In genomic region chr1:74661448-74662195, GRCm38 (mm10) we compare ENCODE assay signal across 8 mouse cellular contexts. TPM values are rescaled to one million over a fixed set of nuclear protein-coding genes. Genes with fewer than 3 reads are reported as not detected.
A peak's percentile ranks its signal among the peaks of the same experiment; 100 is the strongest.
DNase-seq lines count a peak whose midpoint lies in the region; ATAC-seq and TF ChIP-seq lines count a peak whose summit lies in the region.

Ttll4 (plus strand) TSS chr1:74661745.

- H3K36me3 ChIP-seq in heart, embryonic 12.5 days, result 0 out of 2 replicates have a peak, but pooled peaks cover 1% of the 10 kb centered on the region
- no peaks in the 10 kb centered on the region for H3K36me3 ChIP-seq in kidney, postnatal 0 days (ENCODE audit: insufficient read depth, low read length)
- H3K36me3 ChIP-seq in liver, embryonic 11.5 days (ENCODE audit: control insufficient read depth, insufficient read depth, low read length), result no peaks in the 10 kb centered on the region
- no peaks in the 10 kb centered on the region for H3K36me3 ChIP-seq in stomach, embryonic 14.5 days (ENCODE audit: control insufficient read depth, insufficient read depth, low read length)

- H3K4me1 ChIP-seq in heart, embryonic 12.5 days (replicated peaks), result peaks cover 23% of the 10 kb centered on the region
- H3K4me1 ChIP-seq in kidney, postnatal 0 days (replicated peaks; ENCODE audit: insufficient read depth, low read length), result no peaks in the 10 kb centered on the region
- peaks cover 6% of the 10 kb centered on the region; the same call in 1 of the 2 replicates for H3K4me1 ChIP-seq in liver, embryonic 11.5 days (replicated peaks; ENCODE audit: control insufficient read depth, insufficient read depth, low read length)
- H3K4me1 ChIP-seq in stomach, embryonic 14.5 days (ENCODE audit: control insufficient read depth, insufficient read depth, low read length), result peaks cover 8% of the 10 kb centered on the region; the same call in 1 of the 2 replicates

- peak within 1 kb of the TSS; percentile 92 for H3K9ac ChIP-seq in heart, embryonic 12.5 days
- peak within 1 kb of the TSS; percentile 80 for H3K9ac ChIP-seq in kidney, postnatal 0 days (ENCODE audit: low read depth, low read length)
- H3K9ac ChIP-seq in liver, embryonic 11.5 days (ENCODE audit: low read depth, low read length), result peak within 1 kb of the TSS; percentile 92
- H3K9ac ChIP-seq in stomach, embryonic 14.5 days (replicated peaks; ENCODE audit: low read depth, low read length), result peak within 1 kb of the TSS; percentile 79

- peak within 1 kb of the TSS; percentile 93 for H3K27ac ChIP-seq in heart, embryonic 12.5 days (ENCODE audit: poor library complexity, severe bottlenecking)
- H3K27ac ChIP-seq in kidney, postnatal 0 days, result peak within 1 kb of the TSS; percentile 88
- peak within 1 kb of the TSS; percentile 88 for H3K27ac ChIP-seq in liver, embryonic 11.5 days (ENCODE audit: low read depth, low read length)
- H3K27ac ChIP-seq in stomach, embryonic 14.5 days (ENCODE audit: low read length), result peak within 1 kb of the TSS; percentile 85

- H3K4me3 ChIP-seq in heart, embryonic 12.5 days, result peak within 1 kb of the TSS; percentile 75
- H3K4me3 ChIP-seq in kidney, postnatal 0 days (replicated peaks; ENCODE audit: low read depth, low read length), result peak within 1 kb of the TSS; percentile 82
- H3K4me3 ChIP-seq in liver, embryonic 11.5 days (ENCODE audit: low read depth, low read length), result peak within 1 kb of the TSS; percentile 87
- peak within 1 kb of the TSS; percentile 84 for H3K4me3 ChIP-seq in stomach, embryonic 14.5 days (ENCODE audit: low read depth, low read length)

- H3K9me3 ChIP-seq in heart, embryonic 12.5 days (replicated peaks), result no peaks in the 10 kb centered on the region
- no peaks in the 10 kb centered on the region for H3K9me3 ChIP-seq in kidney, postnatal 0 days (replicated peaks; ENCODE audit: low read length)
- no peaks in the 10 kb centered on the region for H3K9me3 ChIP-seq in liver, embryonic 11.5 days (ENCODE audit: control insufficient read depth, low read length)
- H3K9me3 ChIP-seq in stomach, embryonic 14.5 days (ENCODE audit: control insufficient read depth, low read depth, low read length), result no peaks in the 10 kb centered on the region

- H3K27me3 ChIP-seq in heart, embryonic 12.5 days (replicated peaks), result no peaks in the 10 kb centered on the region
- no peaks in the 10 kb centered on the region for H3K27me3 ChIP-seq in kidney, postnatal 0 days (ENCODE audit: insufficient read depth, low read length)
- H3K27me3 ChIP-seq in liver, embryonic 11.5 days (replicated peaks; ENCODE audit: control insufficient read depth, insufficient read depth, low read length), result no peaks in the 10 kb centered on the region
- H3K27me3 ChIP-seq in stomach, embryonic 14.5 days (ENCODE audit: control insufficient read depth, insufficient read depth, low read length), result no peaks in the 10 kb centered on the region

- peak within 1 kb of the TSS; percentile 64 for H3K4me2 ChIP-seq in heart, embryonic 12.5 days
- peak within 1 kb of the TSS; percentile 67 for H3K4me2 ChIP-seq in kidney, postnatal 0 days (ENCODE audit: low read length)
- peak within 1 kb of the TSS; percentile 81 for H3K4me2 ChIP-seq in liver, embryonic 11.5 days
- peak within 1 kb of the TSS; percentile 42 for H3K4me2 ChIP-seq in stomach, embryonic 14.5 days (replicated peaks; ENCODE audit: low read depth, low read length)

- peak; percentile 91 for ATAC-seq in erythroid progenitor cell, adult 5-6 weeks (replicated peaks; ENCODE audit: low FRiP score, poor library complexity, severe bottlenecking)
- ATAC-seq in heart, embryonic 12.5 days (ENCODE audit: insufficient number of reproducible peaks, low FRiP score), result peak; percentile 99
- peak; percentile 99 for ATAC-seq in kidney, postnatal 0 days (replicated peaks; ENCODE audit: low FRiP score, low read depth)
- peak; percentile 97 for ATAC-seq in liver, embryonic 11.5 days (replicated peaks; ENCODE audit: low FRiP score)
- peak; percentile 96 for ATAC-seq in stomach, embryonic 14.5 days (ENCODE audit: insufficient number of reproducible peaks, insufficient read depth, low FRiP score, low read depth)

- peak; percentile 90 for DNase-seq in CD4-positive helper T cell, adult 2 months (ENCODE audit: low read depth, low spot score)
- DNase-seq in brain, embryonic 18.5 days (ENCODE audit: low read depth, low spot score), result peak; percentile 90
- DNase-seq in kidney, postnatal 0 days (ENCODE audit: low spot score), result peak; percentile 98
- peak; percentile 90 for DNase-seq in liver, embryonic 11.5 days (ENCODE audit: low spot score)
- peak; percentile 90 for DNase-seq in naive thymus-derived CD4-positive, alpha-beta T cell, adult 2 months (ENCODE audit: low read depth)

- TF ChIP-seq CTCF in kidney, postnatal 0 days (IDR thresholded peaks at IDR 0.05; ENCODE audit: low read depth), result peak; percentile 74

- WGBS in heart, embryonic 12.5 days, result under 1% methylated on average over 62 of the region's 66 CpGs
- WGBS in kidney, postnatal 0 days, result under 1% methylated on average over 50 of the region's 66 CpGs
- under 1% methylated on average over 61 of the region's 66 CpGs for WGBS in liver, embryonic 11.5 days
- under 1% methylated on average over 62 of the region's 66 CpGs for WGBS in stomach, embryonic 14.5 days

RNA-seq across cellular contexts. Expression of gene Ttll4, which starts in this region (rescaled TPM):
- 2.9 and 8.6 TPM in 2 replicates for total RNA-seq in erythroid progenitor cell, adult 5-6 weeks (2015; ENCODE audit: low replicate concordance)
- 6.3 and 7.7 TPM in 2 replicates for total RNA-seq in erythroid progenitor cell, adult 5-6 weeks (2017; ENCODE audit: low replicate concordance)
- 25.1 and 25.8 TPM in 2 replicates for polyA plus RNA-seq in heart, embryonic 12.5 days (2016; fragmentation: Nextera tagmentation; extraction: Ambion mirVana)
- polyA plus RNA-seq in kidney, postnatal 0 days (2015; fragmentation: Nextera tagmentation; extraction: Ambion mirVana), result 6.9 and 7.1 TPM in 2 replicates
- 31.5 and 35.0 TPM in 2 replicates for polyA plus RNA-seq in liver, embryonic 11.5 days (2014; fragmentation: Nextera tagmentation; extraction: Ambion mirVana)
- 24.3 and 26.4 TPM in 2 replicates for polyA plus RNA-seq in stomach, embryonic 14.5 days (2014; fragmentation: Nextera tagmentation; extraction: Ambion mirVana)

Comparison
In these comparisons a context has a peak if more than half of its experiments do, and no peak if none do; other contexts are left out.
1. Peak in every context shown above with its lines: DNase-seq, ATAC-seq, H3K4me3 ChIP-seq and H3K27ac ChIP-seq.